Mouse (Mus musculus) midbrain, embryonic 14.5 days (tissue): Measurements from ENCODE around the gene H2al1f. TPM values are rescaled to one million over a fixed set of nuclear protein-coding genes. Genes with fewer than 3 reads are reported as not detected.
"Not testable (repeated sequence)": the region's sequence is repeated elsewhere in the genome, so short reads cannot be mapped to it uniquely, and the experiment has no call there.

Source experiments
- ATAC-seq: fragments of 200-750 bp; cut with Nextera tagmentation; 2 replicates; pipeline ENCODE4 v1.8.0; 2017; ENCODE audit warnings: moderate number of reproducible peaks, moderate library complexity; ENCODE audit not compliant: low FRiP score, low TSS enrichment
- DNase-seq: peaks from one replicate; pipeline ENCODE4 v3.0.0-alpha.2; 2015
- H3K27ac ChIP-seq: fragments of 300-500 bp; sonication (generic); replicated peaks from 2 replicates; pipeline ENCODE4 v1.5.1; 2014; ENCODE audit warnings: mild to moderate bottlenecking, low read depth, low read length, moderate library complexity
- H3K27me3 ChIP-seq: fragments of 300-500 bp; sonication (generic); 2 replicates; pipeline ENCODE4 v1.6.1; 2014; ENCODE audit warnings: low read length, control low read depth, mixed read lengths; ENCODE audit not compliant: control insufficient read depth, insufficient read depth
- H3K36me3 ChIP-seq: fragments of 300-500 bp; sonication (generic); 2 replicates; pipeline ENCODE4 v1.6.1; 2014; ENCODE audit warnings: low read length, control low read depth; ENCODE audit not compliant: control insufficient read depth, insufficient read depth
- H3K4me1 ChIP-seq: fragments of 300-500 bp; sonication (generic); 2 replicates; pipeline ENCODE4 v1.6.1; 2014; ENCODE audit warnings: mild to moderate bottlenecking, antibody characterized with exemption, low read length, control low read depth; ENCODE audit not compliant: control insufficient read depth, insufficient read depth
- H3K4me2 ChIP-seq: fragments of 300-500 bp; sonication (generic); 2 replicates; pipeline ENCODE4 v1.6.1; 2014; ENCODE audit warnings: mild to moderate bottlenecking, low read length, moderate library complexity
- H3K4me3 ChIP-seq: fragments of 300-500 bp; sonication (generic); replicated peaks from 2 replicates; pipeline ENCODE4 v1.5.1; 2014; ENCODE audit warnings: low read depth, low read length
- H3K9ac ChIP-seq: fragments of 300-500 bp; sonication (generic); replicated peaks from 2 replicates; pipeline ENCODE4 v1.6.1; 2014; ENCODE audit warnings: mild to moderate bottlenecking, low read length, moderate library complexity
- H3K9me3 ChIP-seq: fragments of 300-500 bp; sonication (generic); 2 replicates; pipeline ENCODE4 v1.6.1; 2016; ENCODE audit warnings: low read length, control low read depth, mixed read lengths; ENCODE audit not compliant: control insufficient read depth
- WGBS: fragments of 180-500 bp; shearing (Covaris S2); extraction: QIAGEN DNeasy Blood & Tissue Kit; methylation state at CpG from one replicate; pipeline ENCODE4 v1.1.7; 2014; 5-methylcytosine and 5-hydroxymethylcytosine counted together
- polyA plus RNA-seq: library from polyadenylated mRNA; unstranded; fragments of >200 nt; fragmentation: Nextera tagmentation; extraction: Ambion mirVana; gene quantifications from 2 replicates; pipeline ENCODE4 v1.2.1, GENCODE M21; 2014

The H2al1f gene
- not detected in 2 replicates for polyA plus RNA-seq

GRCm38 (mm10) chrX:11314858-11315257 is at the start of gene H2al1f:
TSS of gene H2al1f (plus strand) at chrX:11315158.
- not testable (repeated sequence) for H3K27ac ChIP-seq, DNase-seq, H3K4me1 ChIP-seq, H3K4me3 ChIP-seq, ATAC-seq, H3K9ac ChIP-seq, H3K27me3 ChIP-seq, H3K4me2 ChIP-seq, H3K9me3 ChIP-seq, H3K36me3 ChIP-seq
- no CpG with 5 or more reads among the region's 6 CpGs for whole genome bisulfite sequencing

GRCm38 (mm10) chrX:11267791-11268190 is 47.2 kb upstream of the H2al1f start:
- 53% methylated on average over 7 of the region's 7 CpGs for WGBS
- no peak for DNase-seq
- Histone ChIP-seq H3K9ac (no peak overlapping the region), H3K4me3 (no peak overlapping the region), H3K9me3 (no peaks in the 10 kb centered on the region), H3K27ac (no peak overlapping the region), H3K36me3 (no peaks in the 10 kb centered on the region), H3K4me2 (no peak overlapping the region), H3K27me3 (no peaks in the 10 kb centered on the region), H3K4me1 (no peaks in the 10 kb centered on the region)
- ATAC-seq = no peak

- Histone ChIP-seq H3K4me3 (no peak overlapping the region), H3K27me3 (no peaks in the 10 kb centered on the region), H3K27ac (no peak overlapping the region), H3K9ac (no peak overlapping the region), H3K36me3 (no peaks in the 10 kb centered on the region), H3K9me3 (no peaks in the 10 kb centered on the region), H3K4me2 (no peak overlapping the region), H3K4me1 (no peaks in the 10 kb centered on the region)
- 90% methylated on average over 3 of the region's 3 CpGs for WGBS
- DNase-seq = no peak
- no peak for ATAC-seq
Observed at GRCm38 (mm10) chrX:11269074-11269473, 45.9 kb upstream of the H2al1f start.

GRCm38 (mm10) chrX:11273190-11273589 is 41.8 kb upstream of the H2al1f start:
- DNase-seq (no peak), ATAC-seq (no peak)
- no peak overlapping the region for H3K4me2 ChIP-seq
- H3K27ac ChIP-seq = no peak overlapping the region
- no peaks in the 10 kb centered on the region for H3K27me3 ChIP-seq
- H3K9ac ChIP-seq = no peak overlapping the region
- no peaks in the 10 kb centered on the region for H3K36me3 ChIP-seq
- H3K9me3 ChIP-seq = no peaks in the 10 kb centered on the region
- 78% methylated on average over 3 of the region's 3 CpGs for WGBS
- H3K4me3 ChIP-seq = no peak overlapping the region
- H3K4me1 ChIP-seq = no peaks in the 10 kb centered on the region

- H3K4me1 ChIP-seq = no peaks in the 10 kb centered on the region
- H3K9me3 ChIP-seq = no peaks in the 10 kb centered on the region
- no peak overlapping the region for H3K9ac ChIP-seq
- no peak overlapping the region for H3K4me3 ChIP-seq
- no peak overlapping the region for H3K4me2 ChIP-seq
- no peaks in the 10 kb centered on the region for H3K27me3 ChIP-seq
- H3K36me3 ChIP-seq = no peaks in the 10 kb centered on the region
- no peak for ATAC-seq
- no peak for DNase-seq
- WGBS = 84% methylated on average over 6 of the region's 6 CpGs
- no peak overlapping the region for H3K27ac ChIP-seq
Observed at GRCm38 (mm10) chrX:11277083-11277482, 37.9 kb upstream of the H2al1f start.

GRCm38 (mm10) chrX:11280741-11281140 is 34.2 kb upstream of the H2al1f start:
- H3K9ac ChIP-seq = no peak overlapping the region
- H3K4me3 ChIP-seq = no peak overlapping the region
- no peak overlapping the region for H3K27ac ChIP-seq
- H3K4me2 ChIP-seq = no peak overlapping the region
- H3K27me3 ChIP-seq = no peaks in the 10 kb centered on the region
- no peaks in the 10 kb centered on the region for H3K36me3 ChIP-seq
- no peaks in the 10 kb centered on the region for H3K9me3 ChIP-seq
- H3K4me1 ChIP-seq = no peaks in the 10 kb centered on the region
- no peak for DNase-seq
- no peak for ATAC-seq
- 71% methylated on average over 2 of the region's 2 CpGs for WGBS

- ATAC-seq (no peak), DNase-seq (no peak)
- H3K27me3 ChIP-seq = no peaks in the 10 kb centered on the region
- no peak overlapping the region for H3K4me3 ChIP-seq
- H3K36me3 ChIP-seq = no peaks in the 10 kb centered on the region
- no peak overlapping the region for H3K4me2 ChIP-seq
- H3K9ac ChIP-seq = no peak overlapping the region
- no peaks in the 10 kb centered on the region for H3K9me3 ChIP-seq
- H3K27ac ChIP-seq = no peak overlapping the region
- WGBS = 76% methylated on average over 14 of the region's 14 CpGs
- H3K4me1 ChIP-seq = no peaks in the 10 kb centered on the region
Observed at GRCm38 (mm10) chrX:11288306-11288882, 26.6 kb upstream of the H2al1f start.

GRCm38 (mm10) chrX:11289244-11289643 is 25.7 kb upstream of the H2al1f start:
- DNase-seq (no peak), ATAC-seq (no peak)
- Histone ChIP-seq H3K27ac (no peak overlapping the region), H3K4me1 (no peaks in the 10 kb centered on the region), H3K27me3 (no peaks in the 10 kb centered on the region), H3K9me3 (no peaks in the 10 kb centered on the region), H3K4me2 (no peak overlapping the region), H3K4me3 (no peak overlapping the region), H3K9ac (no peak overlapping the region), H3K36me3 (no peaks in the 10 kb centered on the region)
- 47% methylated on average over 4 of the region's 4 CpGs for WGBS

- not testable (repeated sequence) for DNase-seq, H3K9me3 ChIP-seq, H3K4me3 ChIP-seq, H3K27ac ChIP-seq, ATAC-seq, H3K9ac ChIP-seq, H3K27me3 ChIP-seq, H3K4me1 ChIP-seq, H3K4me2 ChIP-seq, H3K36me3 ChIP-seq
- no CpG with 5 or more reads among the region's 3 CpGs for WGBS
Observed at GRCm38 (mm10) chrX:11298957-11299356, 16.0 kb upstream of the H2al1f start, which contains the start of gene H2al1a. TSS of gene H2al1a (plus strand) at chrX:11299257.
